Mouse (Mus musculus) cortical plate, adult 2 months (tissue): ENCODE data around the gene Glod4.

ENCODE experiments used
- CTCF ChIP-seq: fragments of 200-500 bp; IDR thresholded peaks from 2 replicates; pipeline ENCODE4 v1.5.1; 2011; ENCODE audit warnings: mild to moderate bottlenecking, control low read depth, low read length; ENCODE audit not compliant: insufficient read depth; ENCODE audit errors: extremely low read depth
- POLR2A ChIP-seq: fragments of 200-500 bp; IDR thresholded peaks from 2 replicates; pipeline ENCODE4 v1.6.1; 2011; ENCODE audit warnings: mild to moderate bottlenecking, low read length, control low read depth; ENCODE audit not compliant: insufficient read depth; ENCODE audit errors: extremely low read depth

DNA sequence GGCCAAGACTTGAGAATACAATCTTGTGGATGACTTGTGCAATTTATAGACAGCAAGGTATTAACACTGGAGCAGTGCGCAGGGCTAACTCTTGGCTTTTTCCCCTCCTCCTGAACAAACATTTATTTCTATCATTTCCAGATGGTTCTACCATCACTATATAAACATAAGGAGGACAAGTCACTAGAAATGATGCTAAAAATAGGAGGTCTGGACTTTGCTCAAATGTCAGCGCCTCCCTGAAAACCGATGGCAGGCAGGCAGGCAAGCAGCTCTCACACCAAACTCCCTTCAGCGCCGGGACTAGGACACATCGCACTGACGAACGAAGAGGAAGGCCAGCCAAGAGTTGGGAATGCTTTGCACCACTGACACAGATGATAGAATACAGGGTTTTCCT, 118.1 kb downstream of the Glod4 start:
- no peak for TF ChIP-seq POLR2A
- no peak for TF ChIP-seq CTCF
